Mouse (Mus musculus): ENCODE measurements around the gene Pctp. TPM values are rescaled to one million over a fixed set of nuclear protein-coding genes. Genes with fewer than 3 reads are reported as not detected.
A peak's percentile ranks its signal among the peaks of the same experiment; 100 is the strongest.

The Pctp gene
- polyA plus RNA-seq, 1 experiment from 2014 or later, result 10.5 TPM

GRCm38 (mm10) chr11:89985200-89986187 lies 17.2 kb downstream of the Pctp start:
- Histone ChIP-seq H3K9me3 (ENCODE audit: control insufficient read depth) (no peaks in the 10 kb centered on the region), H3K27me3 (replicated peaks; ENCODE audit: control insufficient read depth, insufficient read depth, low read length) (no peaks in the 10 kb centered on the region), H3K4me2 (replicated peaks; ENCODE audit: low read depth) (no peak overlapping the region), H3K4me1 (replicated peaks; ENCODE audit: control insufficient read depth, insufficient read depth, low read length) (no peaks in the 10 kb centered on the region), H3K9ac (ENCODE audit: low read depth, low read length) (no peak overlapping the region), H3K4me3 (ENCODE audit: low read depth, low read length) (no peak overlapping the region), H3K27ac (ENCODE audit: low read depth, low read length) (no peak overlapping the region), H3K36me3 (ENCODE audit: control insufficient read depth, insufficient read depth) (no peaks in the 10 kb centered on the region)
- no peak for ATAC-seq
- TF ChIP-seq CTCF (IDR thresholded peaks at IDR 0.05; ENCODE audit: low read depth), result no peak
- 76% methylated on average over 10 of the region's 10 CpGs for WGBS

- no peak for ATAC-seq
- no peaks in the 10 kb centered on the region for H3K4me1 ChIP-seq (replicated peaks; ENCODE audit: control insufficient read depth, insufficient read depth, low read length)
- no peaks in the 10 kb centered on the region for H3K27me3 ChIP-seq (replicated peaks; ENCODE audit: control insufficient read depth, insufficient read depth, low read length)
- no peak for TF ChIP-seq CTCF (IDR thresholded peaks at IDR 0.05; ENCODE audit: low read depth)
- H3K36me3 ChIP-seq (ENCODE audit: control insufficient read depth, insufficient read depth), result no peaks in the 10 kb centered on the region
- H3K9me3 ChIP-seq (ENCODE audit: control insufficient read depth), result no peaks in the 10 kb centered on the region
- WGBS, result 97% methylated on average over 5 of the region's 5 CpGs
- no peak overlapping the region for H3K27ac ChIP-seq (ENCODE audit: low read depth, low read length)
- no peak overlapping the region for H3K9ac ChIP-seq (ENCODE audit: low read depth, low read length)
- H3K4me2 ChIP-seq (replicated peaks; ENCODE audit: low read depth), result no peak overlapping the region
- no peak overlapping the region for H3K4me3 ChIP-seq (ENCODE audit: low read depth, low read length)
Observed at GRCm38 (mm10) chr11:89984436-89984835, 18.3 kb downstream of the Pctp start.

- H3K4me2 ChIP-seq (replicated peaks; ENCODE audit: low read depth), result no peak overlapping the region
- no peaks in the 10 kb centered on the region for H3K36me3 ChIP-seq (ENCODE audit: control insufficient read depth, insufficient read depth)
- WGBS, result 70% methylated on average over 2 of the region's 2 CpGs
- ATAC-seq, result no peak
- 0 out of 2 replicates have a peak, but pooled peaks have one; percentile 20 for TF ChIP-seq CTCF (IDR thresholded peaks at IDR 0.05; ENCODE audit: low read depth)
- H3K9me3 ChIP-seq (ENCODE audit: control insufficient read depth), result no peaks in the 10 kb centered on the region
- H3K27me3 ChIP-seq (replicated peaks; ENCODE audit: control insufficient read depth, insufficient read depth, low read length), result no peaks in the 10 kb centered on the region
- H3K9ac ChIP-seq (ENCODE audit: low read depth, low read length), result no peak overlapping the region
- no peak overlapping the region for H3K27ac ChIP-seq (ENCODE audit: low read depth, low read length)
- H3K4me3 ChIP-seq (ENCODE audit: low read depth, low read length), result no peak overlapping the region
- H3K4me1 ChIP-seq (replicated peaks; ENCODE audit: control insufficient read depth, insufficient read depth, low read length), result no peaks in the 10 kb centered on the region
Observed at GRCm38 (mm10) chr11:89982918-89983317, 19.8 kb downstream of the Pctp start.

GRCm38 (mm10) chr11:89980106-89980505 lies 22.6 kb downstream of the Pctp start:
- H3K4me1 ChIP-seq (replicated peaks; ENCODE audit: control insufficient read depth, insufficient read depth, low read length), result no peaks in the 10 kb centered on the region
- no peak for TF ChIP-seq CTCF (IDR thresholded peaks at IDR 0.05; ENCODE audit: low read depth)
- no peaks in the 10 kb centered on the region for H3K27me3 ChIP-seq (replicated peaks; ENCODE audit: control insufficient read depth, insufficient read depth, low read length)
- no peak for ATAC-seq
- H3K9me3 ChIP-seq (ENCODE audit: control insufficient read depth), result no peaks in the 10 kb centered on the region
- H3K27ac ChIP-seq (ENCODE audit: low read depth, low read length), result no peak overlapping the region
- H3K36me3 ChIP-seq (ENCODE audit: control insufficient read depth, insufficient read depth), result no peaks in the 10 kb centered on the region
- H3K4me2 ChIP-seq (replicated peaks; ENCODE audit: low read depth), result no peak overlapping the region
- WGBS, result 98% methylated on average over 2 of the region's 2 CpGs
- H3K4me3 ChIP-seq (ENCODE audit: low read depth, low read length), result no peak overlapping the region
- no peak overlapping the region for H3K9ac ChIP-seq (ENCODE audit: low read depth, low read length)

- TF ChIP-seq CTCF (IDR thresholded peaks at IDR 0.05; ENCODE audit: low read depth), result no peak
- no peaks in the 10 kb centered on the region for H3K9me3 ChIP-seq (ENCODE audit: control insufficient read depth)
- no peaks in the 10 kb centered on the region for H3K36me3 ChIP-seq (ENCODE audit: control insufficient read depth, insufficient read depth)
- H3K4me3 ChIP-seq (ENCODE audit: low read depth, low read length), result no peak overlapping the region
- no peak for ATAC-seq
- H3K4me1 ChIP-seq (replicated peaks; ENCODE audit: control insufficient read depth, insufficient read depth, low read length), result no peaks in the 10 kb centered on the region
- H3K27ac ChIP-seq (ENCODE audit: low read depth, low read length), result peak overlapping the region; percentile 22
- 44% methylated on average over 11 of the region's 11 CpGs for WGBS
- no peak overlapping the region for H3K9ac ChIP-seq (ENCODE audit: low read depth, low read length)
- no peaks in the 10 kb centered on the region for H3K27me3 ChIP-seq (replicated peaks; ENCODE audit: control insufficient read depth, insufficient read depth, low read length)
- H3K4me2 ChIP-seq (replicated peaks; ENCODE audit: low read depth), result no peak overlapping the region
Observed at GRCm38 (mm10) chr11:89978914-89979818, 23.5 kb downstream of the Pctp start.

- Histone ChIP-seq H3K4me1 (replicated peaks; ENCODE audit: control insufficient read depth, insufficient read depth, low read length) (no peaks in the 10 kb centered on the region), H3K27ac (ENCODE audit: low read depth, low read length) (peak overlapping the region; percentile 31), H3K9ac (ENCODE audit: low read depth, low read length) (no peak overlapping the region), H3K4me2 (replicated peaks; ENCODE audit: low read depth) (no peak overlapping the region), H3K9me3 (ENCODE audit: control insufficient read depth) (no peaks in the 10 kb centered on the region), H3K36me3 (ENCODE audit: control insufficient read depth, insufficient read depth) (no peaks in the 10 kb centered on the region), H3K4me3 (ENCODE audit: low read depth, low read length) (no peak overlapping the region), H3K27me3 (replicated peaks; ENCODE audit: control insufficient read depth, insufficient read depth, low read length) (no peaks in the 10 kb centered on the region)
- WGBS, result 26% methylated on average over 11 of the region's 11 CpGs
- no peak for ATAC-seq
- no peak for TF ChIP-seq CTCF (IDR thresholded peaks at IDR 0.05; ENCODE audit: low read depth)
Observed at GRCm38 (mm10) chr11:89978353-89978831, 24.3 kb downstream of the Pctp start.
